Mouse (Mus musculus) frontal cortex, postnatal 25 days (tissue): ENCODE results near the gene Zfp13.
A peak's percentile ranks its signal among the peaks of the same experiment; 100 is the strongest.
"Not testable (repeated sequence)": the region's sequence is repeated elsewhere in the genome, so short reads cannot be mapped to it uniquely, and the experiment has no call there.

Source experiments
- DNase-seq, 2 experiments: peaks; one replicate each; pipeline ENCODE4 v3.0.0; 2022; ENCODE audit warnings: low spot score in 2 of 2

Gene Zfp13

DNA sequence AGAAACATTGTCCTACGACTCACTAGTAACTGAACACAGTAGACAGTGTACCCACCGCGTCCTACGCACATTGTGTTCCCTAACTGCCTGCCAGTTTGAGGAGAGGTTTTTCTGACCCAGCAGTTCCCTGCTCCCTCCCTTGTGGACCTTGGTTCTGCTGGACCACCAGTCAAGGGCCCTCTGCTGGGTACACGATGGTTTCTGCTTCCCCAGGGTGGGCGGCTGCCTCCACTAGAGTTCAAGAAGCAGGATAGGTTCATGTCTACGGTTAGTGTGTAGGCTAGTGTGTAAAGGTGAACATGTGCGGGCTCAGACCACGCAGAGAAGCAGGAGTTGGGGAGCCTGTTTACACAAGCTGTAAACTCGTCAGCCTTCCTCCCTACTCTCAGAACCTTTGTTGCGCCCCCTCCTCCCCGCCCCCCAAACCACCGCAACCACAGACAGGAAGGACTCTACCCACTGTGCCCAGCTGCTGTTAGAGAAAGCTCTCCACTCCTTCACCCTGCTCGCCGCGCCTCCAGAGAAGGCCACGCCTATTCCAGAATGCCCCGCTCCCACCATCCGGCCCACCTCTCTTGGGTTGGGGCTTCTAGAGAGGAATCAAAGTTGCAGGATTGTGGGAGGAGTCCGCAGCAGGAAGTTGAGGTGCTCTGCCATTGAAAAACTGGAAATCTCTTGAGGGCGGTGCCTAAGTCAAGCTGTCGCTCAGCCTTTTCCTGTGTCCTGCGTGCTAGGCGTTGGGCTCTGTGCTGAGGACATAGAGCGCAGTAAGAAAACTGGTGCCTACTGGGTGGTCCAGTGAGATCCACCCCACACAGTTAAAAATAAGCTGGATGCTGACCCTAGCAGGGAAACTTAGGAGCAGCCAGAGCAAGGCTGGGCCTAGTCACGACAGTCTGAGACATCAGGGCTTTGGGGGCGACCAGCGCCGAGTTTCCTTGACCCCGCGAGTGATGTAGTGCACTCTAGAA lies at the start of gene Zfp13:
Gene Zfp13 (minus strand): TSS at position 906 of the 971 bp plus-strand sequence.
- DNase-seq: peak; percentile 40 to 62

DNA sequence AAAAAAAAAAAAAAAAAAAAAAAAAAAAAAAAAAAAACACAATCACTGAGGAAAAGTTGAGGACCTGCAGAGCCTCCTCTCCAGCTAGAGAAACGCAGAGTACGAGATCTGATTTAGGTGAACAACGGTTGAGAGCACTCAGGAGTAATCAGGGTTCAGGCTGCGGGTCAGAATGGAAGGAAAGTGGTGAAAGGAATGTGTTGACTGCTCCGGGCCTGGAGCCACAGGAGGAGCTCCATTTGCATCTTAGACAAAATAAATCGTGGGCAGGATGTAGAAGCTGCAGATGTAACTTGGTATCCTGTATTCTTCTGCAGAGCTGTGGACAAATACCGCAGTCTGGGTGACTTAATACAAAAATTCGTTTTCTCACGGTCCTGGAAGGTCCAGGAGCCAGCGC lies 46.6 kb upstream of the Zfp13 start:
- no peak for DNase-seq

DNA sequence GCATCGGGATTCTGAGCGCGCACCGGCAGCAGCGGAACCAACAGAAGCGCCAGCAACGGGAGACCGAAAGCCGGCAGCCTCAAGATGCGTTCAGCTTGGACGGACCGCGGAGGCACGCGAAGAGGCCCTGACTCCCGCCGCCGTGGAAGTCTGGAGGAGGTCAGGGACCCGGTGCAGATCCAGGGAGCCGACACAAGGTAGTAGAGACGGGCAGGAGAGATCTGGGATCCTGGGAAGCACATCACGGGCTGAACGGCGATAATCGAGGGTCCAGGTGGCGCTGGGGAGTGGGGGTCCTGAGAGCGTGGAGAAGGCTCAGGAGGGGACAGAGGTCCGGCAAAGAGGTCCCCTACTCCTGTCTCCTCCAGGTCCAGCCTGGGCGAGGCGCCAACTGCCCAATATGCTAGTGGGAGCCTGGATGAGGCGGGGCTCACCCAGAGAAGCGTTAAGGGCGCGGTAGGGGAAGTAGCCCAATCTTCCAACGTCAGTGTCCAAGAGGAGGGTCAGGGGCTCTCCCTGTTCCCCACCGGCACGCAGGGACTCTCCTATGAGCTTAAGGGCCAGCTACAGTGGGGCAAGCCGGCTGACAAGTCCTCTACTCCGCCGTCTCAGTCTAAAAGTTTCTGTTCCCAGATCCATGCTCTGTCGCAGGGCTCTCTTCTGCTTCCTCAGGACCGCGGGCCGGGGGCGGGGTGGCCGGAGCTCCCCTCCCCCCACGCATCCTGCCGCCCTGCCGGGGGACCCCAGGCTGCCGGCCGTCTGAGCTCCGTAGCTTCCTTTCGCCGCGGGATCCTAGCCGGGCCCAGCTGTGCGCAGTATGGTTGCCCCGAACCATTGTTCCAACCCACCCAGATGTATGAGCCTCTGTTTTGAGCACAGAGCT lies 45.6 kb upstream of the Zfp13 start, which contains the start of gene Mmp25:
Gene Mmp25 (minus strand): TSS at position 665 of the 883 bp plus-strand sequence.
- no peak for DNase-seq

DNA sequence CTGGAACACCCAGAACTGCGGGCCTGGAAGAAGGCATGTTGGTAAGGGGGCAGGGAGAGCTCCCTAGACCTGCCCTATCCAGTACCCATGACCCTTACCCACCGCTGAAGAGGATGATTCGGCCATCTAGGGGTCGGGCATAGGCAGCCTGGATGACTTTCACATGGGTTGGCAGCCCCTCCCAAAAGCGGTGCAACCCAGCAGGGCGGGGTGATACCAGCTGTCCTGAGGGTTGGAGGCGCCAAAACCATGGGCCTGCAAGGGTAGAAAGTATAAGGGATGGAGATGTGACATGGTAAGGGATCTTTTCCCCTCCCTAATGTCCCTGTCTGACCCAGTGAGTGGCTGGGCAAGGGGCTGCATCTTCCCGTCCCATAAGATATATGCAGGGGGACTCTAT lies 32.0 kb upstream of the Zfp13 start:
- DNase-seq: no peak

DNA sequence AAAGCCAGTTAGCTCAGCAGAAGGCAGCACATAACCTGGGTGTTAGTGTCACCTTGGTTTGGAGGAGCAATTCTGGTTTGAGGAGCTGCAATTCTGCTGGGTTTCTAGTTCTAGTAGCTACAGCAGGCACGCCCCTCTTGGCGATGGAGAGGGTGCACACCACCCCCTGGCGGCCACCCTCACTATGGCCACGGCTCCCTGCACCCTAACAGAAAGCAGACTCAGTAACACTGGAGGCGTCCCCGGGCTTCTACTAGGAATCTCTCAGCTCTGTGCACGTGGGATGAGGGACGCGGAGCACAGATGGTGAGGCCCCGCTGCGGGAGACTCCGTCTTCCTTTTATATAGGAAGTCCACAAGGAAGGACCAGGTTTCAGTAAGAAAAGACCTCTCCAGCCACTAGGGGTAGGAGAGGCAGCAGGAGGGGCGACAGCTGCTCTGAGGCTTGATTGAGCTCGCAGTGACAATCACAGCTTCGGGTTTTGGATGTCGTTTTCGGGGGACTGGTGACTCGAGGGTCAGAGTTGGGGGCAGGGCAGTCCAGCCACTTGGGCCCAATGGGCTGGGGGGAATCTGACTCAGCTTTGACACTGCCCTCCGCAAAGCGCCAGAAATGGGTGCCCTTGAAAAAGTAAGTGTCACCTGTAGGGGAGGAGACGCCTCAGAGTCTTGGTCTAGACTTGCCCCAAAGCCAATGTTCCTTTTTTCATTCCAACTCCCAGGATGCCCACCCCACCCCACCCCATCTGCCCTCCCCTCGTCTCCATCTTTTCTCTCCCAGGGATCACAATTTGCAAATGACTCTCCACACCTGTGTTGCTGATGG lies 31.1 kb upstream of the Zfp13 start:
- peak; percentile 66 to 81 for DNase-seq

DNA sequence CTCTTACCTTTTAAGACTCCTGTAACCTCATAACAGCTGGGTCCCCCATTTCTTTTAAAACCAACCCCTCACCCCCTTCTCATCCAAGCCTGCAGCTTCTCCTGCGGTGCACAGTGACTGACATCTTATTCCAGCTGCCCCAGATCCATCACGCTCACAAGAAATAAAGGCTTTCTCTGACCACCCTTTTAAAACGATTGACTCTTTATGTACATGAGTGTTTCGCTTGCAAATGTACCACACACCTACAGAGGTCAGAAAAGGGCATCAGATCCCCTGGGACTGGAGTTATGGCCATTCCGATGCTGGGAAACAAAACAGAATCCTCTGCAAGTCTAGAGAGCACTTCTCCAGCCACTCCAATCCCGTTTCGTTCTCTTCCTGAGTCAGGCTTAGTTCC lies 28.5 kb upstream of the Zfp13 start:
- no peak for DNase-seq

DNA sequence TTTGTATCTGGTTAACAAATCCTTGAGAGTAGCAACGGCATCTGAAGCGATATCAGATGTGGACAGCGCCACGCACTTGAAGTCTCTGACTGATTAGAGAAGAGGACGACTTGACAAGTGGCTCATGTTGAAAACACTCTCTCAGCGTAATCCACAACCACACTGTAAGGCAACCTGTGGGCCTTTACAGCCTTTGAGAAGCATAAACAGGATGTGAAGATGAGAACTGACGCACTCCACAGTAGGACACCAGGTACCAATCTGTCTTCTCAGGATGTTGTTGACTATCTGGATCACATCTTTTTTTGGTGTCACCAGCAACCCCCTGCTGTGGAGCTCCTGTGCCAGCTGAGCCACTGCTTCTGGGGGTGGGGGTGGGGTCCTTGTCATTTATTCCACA lies 21.1 kb upstream of the Zfp13 start:
- DNase-seq: no peak

DNA sequence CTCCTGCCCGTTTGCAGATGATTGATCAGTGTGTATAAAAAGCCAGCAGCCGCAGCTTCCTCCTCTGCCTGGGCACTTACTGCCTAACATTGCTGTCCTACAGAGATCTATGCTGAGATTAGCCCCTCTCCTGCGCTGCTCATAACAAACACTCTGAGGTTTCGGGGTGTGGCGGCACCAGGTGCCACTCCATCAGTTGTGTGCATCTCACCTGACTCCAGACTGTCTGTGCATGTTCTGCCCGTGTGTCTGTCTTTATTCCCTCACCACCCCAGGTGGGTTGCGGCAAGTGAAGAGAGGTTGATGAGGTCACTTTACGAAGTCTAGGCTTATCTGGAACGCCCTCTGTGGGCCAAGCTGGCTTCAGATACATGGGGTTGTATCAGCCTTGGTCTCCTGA lies 17.8 kb upstream of the Zfp13 start:
- DNase-seq: no peak

DNA sequence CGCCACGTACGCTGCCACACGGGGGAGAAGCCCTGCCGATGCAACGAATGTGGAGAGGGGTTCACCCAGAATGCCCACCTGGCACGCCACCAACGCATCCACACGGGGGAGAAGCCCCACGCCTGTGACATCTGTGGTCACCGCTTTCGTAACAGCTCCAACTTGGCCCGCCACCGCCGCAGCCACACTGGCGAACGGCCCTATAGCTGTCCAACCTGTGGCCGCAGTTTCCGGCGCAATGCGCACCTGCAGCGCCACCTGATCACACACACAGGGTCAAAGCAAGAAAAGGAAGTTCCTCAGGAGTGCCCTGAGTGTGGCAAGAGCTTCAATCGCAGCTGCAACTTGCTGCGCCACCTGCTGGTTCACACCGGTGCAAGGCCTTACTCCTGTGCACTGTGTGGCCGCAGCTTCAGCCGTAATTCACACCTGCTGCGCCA lies 11.1 kb upstream of the Zfp13 start:
- no peak for DNase-seq

DNA sequence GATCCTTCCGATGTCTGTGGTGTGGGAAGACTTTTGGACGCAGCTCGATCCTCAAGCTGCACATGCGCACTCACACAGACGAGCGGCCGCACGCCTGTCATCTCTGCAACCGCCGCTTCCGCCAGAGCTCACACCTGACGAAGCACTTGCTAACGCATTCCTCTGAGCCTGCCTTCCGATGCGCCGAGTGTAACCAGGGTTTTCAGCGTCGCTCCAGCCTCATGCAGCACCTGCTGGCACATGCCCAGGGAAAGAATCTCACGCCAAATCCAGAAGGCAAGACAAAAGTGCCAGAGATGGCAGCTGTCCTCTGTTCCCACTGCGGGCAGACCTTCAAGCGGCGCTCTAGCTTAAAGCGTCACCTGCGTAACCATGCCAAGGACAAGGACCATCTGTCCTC lies 10.3 kb upstream of the Zfp13 start:
- DNase-seq: no peak

DNA sequence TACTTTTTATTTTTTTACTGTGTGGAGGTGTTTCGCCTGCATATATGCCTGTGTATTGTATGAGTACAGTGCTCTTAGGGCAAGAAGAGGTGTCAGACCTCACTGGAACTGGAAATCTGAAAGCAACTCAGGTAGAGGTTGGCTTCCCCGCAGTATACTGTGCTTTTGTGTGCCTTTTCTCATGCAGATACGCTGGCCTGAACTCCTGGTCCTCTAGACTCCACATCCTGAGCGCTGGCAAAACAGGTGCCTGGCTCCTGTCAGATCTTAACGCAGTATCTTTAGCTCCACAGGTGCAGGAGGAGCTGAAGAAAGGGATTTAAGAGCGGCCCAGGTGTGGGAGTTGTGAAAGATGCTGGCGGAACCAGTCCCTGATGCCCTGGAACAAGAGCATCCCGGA lies 5.9 kb upstream of the Zfp13 start:
- no peak for DNase-seq

DNA sequence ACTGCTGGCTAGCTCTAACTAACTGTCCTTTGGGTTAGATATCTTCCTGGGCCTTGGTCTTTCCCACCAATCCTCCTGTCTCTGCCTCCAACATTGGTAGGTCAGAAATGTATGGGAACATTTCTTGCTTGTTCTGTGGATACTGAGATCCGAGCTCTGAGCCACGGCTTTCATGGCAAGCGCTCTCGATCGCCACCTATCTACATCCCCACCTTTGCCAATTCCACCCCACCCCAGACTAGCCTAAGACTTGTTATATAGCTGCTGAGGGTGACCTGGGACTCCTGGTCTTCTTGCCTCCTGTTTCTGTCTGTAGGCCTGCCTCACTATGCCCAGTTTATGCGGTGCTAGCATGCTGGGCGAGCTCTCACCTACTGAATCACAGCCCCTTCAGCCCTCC lies 5.1 kb upstream of the Zfp13 start:
- no peak for DNase-seq

DNA sequence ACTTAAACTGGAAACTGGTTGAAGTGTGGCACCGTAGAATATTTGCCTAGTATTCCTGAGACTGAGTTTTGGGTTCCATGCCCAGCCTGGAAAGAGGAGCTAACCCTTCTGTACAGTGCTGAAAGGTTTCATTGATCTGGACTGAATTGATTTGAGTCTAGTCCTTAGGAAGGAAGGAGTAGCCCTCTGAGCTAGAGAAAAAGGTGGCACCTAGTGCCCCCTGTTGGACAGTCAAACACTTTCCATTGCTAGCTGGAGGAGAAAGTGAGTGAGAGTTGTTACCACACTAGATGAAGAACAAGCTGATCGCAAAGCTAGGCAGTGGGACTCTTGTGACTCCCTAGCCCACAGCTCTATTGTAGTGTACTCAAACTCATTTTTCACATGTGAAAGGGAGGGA lies 4.3 kb upstream of the Zfp13 start:
- DNase-seq: no peak

DNA sequence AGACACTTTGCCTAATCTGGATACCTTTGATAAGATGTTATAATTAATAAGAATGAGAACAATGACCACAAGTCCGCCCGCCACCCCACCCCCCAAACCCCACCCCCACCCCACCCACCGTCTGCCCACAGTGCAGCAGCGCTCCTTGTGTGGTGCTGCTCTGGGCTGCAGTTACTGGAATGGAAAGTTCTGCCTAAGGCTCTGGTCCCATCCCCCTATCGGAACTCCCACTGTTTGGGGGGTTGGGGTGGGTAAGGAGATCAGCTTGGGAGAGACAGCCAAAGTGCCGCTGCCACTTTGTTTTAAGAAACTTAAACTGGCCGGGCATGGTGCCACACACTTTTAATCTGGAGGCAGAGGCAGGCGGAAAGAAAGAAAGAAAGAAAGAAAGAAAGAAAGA lies 3.8 kb upstream of the Zfp13 start:
- DNase-seq: no peak

DNA sequence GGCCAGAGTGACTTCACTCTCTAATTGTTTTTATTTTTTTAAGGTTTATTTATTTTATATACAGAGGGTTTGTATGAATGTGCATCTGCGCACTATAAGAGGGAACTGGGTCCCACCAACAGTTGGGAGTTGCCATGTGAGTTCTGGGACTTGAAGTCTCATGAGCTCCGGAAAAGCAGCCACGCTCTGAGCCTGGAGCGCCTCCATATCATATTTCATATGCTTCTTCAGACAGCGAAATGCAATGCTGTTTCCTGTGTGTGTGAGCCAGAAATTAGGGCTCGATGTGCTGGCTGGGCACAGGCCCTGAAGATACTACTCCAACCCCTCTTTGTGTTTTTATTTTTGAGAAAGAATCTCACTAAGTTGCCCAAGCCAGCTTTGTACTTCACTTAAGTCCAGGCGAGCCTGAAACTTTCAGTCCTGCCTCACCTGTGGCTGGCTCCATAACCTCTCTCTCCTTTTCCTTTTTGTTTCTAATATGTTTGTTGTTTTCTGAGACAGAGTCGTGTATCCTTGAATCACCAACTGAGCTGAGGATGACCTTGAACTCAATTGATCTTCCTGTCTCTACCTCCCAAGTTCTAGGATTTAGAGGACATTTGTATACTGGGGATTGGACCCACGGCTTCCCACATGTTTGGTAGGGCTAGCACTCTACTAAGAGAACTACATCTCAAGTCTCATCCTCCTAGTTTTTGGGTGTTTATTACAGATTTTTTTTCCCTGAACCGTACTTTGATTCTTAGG lies 2.7 kb upstream of the Zfp13 start:
- no peak for DNase-seq

DNA sequence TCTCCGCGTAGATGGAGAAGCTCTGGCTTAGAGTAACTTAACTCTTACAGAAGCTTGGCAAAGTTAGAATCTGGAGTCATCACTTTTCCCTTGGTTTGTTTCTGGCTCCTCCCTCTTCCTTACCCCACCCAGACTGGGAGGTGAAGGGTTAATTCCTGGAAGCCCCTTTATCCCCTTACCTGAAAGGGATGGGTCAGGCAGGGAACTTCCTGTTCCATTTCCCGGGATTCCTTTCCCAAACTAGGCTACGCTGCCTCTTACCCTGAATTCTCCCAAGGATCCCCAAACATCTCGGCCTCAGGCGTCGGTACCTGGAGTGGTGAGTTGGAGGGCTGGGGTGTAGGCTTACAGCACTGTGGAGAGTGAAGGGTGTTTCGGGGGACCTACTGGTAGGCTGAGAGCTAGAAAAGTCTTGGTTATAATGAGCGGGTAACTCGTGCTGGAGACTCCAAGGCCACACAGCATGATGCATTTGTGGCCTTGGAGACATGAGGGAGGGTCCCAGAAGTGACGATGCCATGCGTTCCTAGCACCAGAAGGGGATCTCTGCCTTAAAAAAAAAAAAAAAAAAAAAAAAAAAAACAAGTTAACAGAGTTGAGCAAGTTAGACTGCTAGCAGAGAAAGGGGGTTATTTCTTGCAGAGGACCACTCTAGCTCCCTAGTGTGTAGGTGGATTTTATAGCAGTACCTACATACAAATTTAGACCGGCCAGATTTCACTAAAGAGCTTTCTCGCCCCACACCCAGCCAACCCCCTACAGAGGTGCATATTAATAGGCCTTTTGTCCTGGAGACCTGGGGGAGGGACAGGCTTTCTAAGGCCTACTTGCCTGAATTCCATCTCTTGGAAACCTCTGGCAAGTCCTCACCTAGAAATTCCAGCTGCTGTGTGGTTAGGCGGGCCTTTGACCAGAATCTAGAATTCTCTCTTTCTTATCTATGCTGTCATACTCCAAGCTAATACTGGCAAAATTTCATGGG lies 1.6 kb upstream of the Zfp13 start, which contains the start of gene Zscan10:
Gene Zscan10 (plus strand): TSS at position 216 of the 982 bp plus-strand sequence.
- DNase-seq: no peak

DNA sequence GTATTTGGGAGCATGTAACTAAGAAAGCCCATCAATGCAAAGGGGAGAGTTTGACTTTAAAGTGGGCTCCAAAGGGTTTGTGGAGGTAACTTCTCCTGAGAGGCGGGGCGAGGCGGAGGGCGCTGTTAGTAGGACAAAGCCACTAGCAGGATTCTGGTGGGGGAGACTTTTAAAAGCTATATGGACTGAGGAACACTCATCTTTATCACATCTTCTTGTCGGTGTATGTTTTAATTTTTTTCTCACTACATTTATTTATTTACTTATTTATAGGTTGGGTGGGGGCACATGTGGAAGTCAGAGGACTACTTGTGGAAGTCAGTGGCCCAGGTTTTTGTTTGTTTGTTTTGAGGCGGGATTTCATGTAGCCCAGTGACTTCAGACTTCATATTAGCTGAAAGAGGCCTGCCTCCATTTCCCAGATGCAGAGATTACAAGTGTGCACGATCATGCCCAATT lies 347 bp upstream of the Zfp13 start:
- no peak for DNase-seq

DNA sequence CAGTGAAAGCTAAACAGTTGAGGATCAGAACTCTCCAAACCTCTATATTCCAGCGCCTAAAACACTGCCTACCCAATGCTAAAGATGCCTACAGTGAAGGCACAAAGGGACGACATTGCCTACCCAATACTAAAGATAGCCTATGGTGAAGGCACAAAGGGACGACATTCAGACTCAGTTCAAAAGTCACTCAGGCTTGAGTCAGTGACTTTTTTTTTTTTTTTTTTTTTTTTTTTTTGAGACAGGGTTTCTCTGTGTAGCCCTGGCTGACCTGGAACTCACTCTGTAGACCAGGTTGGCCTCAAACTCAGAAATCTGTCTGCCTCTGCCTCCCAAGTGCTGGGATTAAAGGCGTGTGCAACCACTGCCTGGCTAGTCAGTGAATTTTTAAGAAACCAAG lies 4.1 kb downstream of the Zfp13 start:
- DNase-seq: not testable (repeated sequence)

DNA sequence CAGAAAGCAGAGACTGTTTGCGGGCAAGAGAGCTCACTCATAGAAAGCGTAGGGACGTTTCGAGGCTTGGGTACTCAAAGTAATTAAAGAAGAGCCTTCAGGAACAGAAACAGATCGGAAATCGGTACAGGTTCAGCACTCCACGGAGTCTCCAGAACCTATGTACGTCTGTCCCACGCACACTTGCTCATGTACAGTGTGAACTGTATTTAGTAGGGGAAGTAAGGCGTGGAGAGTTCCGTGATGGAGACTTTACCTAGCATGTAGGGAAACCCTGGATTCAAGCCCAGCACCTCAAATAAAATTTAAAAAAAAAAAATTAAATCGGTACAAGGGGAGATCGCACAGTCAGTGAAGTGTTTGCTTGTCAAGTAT lies 6.4 kb downstream of the Zfp13 start:
- DNase-seq: no peak
